ENCODE assay signal across 8 mouse cellular contexts in the genomic region with DNA sequence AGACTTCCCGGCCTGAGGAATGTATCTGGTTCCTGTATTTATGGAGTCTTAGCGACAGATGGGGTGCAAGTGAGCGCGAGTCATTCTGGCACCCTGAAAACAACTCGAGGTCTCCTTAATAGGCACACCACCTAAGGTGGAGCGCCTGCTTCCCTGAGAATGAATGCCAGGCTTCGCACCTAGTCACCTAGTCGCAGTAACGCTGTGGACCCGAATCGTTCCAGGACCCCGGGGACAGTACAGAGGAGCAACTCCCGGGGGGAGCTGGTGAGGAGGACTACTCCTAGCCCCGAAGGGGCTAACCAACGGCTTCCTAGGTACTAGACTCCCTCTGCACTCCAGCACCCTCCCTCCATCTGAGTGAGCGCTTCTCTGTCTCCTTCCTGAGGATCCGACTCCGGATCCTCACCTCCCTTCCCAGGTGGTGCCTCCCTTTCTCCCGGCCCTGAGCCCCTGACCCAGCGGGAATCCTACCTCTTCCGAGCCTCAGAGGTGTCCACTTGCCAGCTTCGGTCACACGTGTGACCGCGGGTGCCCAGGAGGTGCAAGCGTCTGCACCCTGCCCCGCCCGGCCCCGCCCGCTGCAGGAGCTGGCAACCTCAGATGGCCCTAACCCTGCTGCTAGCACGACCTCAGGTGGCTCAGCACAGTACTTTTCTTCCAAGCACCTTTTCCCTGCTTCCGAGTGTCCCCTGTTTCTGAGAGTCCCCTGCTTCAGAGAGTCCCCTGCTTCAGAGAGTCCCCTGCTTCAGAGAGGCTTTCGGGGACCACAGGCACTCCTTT. TPM values are rescaled to one million over a fixed set of nuclear protein-coding genes. Genes with fewer than 3 reads are reported as not detected.
A peak's percentile ranks its signal among the peaks of the same experiment; 100 is the strongest.
DNase-seq lines count a peak whose midpoint lies in the region; ATAC-seq and TF ChIP-seq lines count a peak whose summit lies in the region.

A gene (minus strand): TSS at position 771 of the 783 bp plus-strand sequence.

- H3K4me1 ChIP-seq in heart, embryonic 12.5 days (replicated peaks), result peaks cover 11% of the 10 kb centered on the region
- no peaks in the 10 kb centered on the region; the same call in 1 of the 2 replicates for H3K4me1 ChIP-seq in intestine, embryonic 16.5 days (ENCODE audit: control insufficient read depth, insufficient read depth, low read length)
- no peaks in the 10 kb centered on the region; the same call in 1 of the 2 replicates for H3K4me1 ChIP-seq in midbrain, embryonic 11.5 days (ENCODE audit: control insufficient read depth, insufficient read depth, low read length)

- peak within 1 kb of the TSS; percentile 28 for H3K4me3 ChIP-seq in heart, embryonic 12.5 days
- H3K4me3 ChIP-seq in intestine, embryonic 16.5 days (ENCODE audit: low read length), result peak within 1 kb of the TSS; percentile 53
- peak within 1 kb of the TSS; percentile 9; the same call in 1 of the 2 replicates for H3K4me3 ChIP-seq in midbrain, embryonic 11.5 days (ENCODE audit: low read depth, low read length)
- H3K4me3 ChIP-seq in layer of hippocampus, adult 2 months, result no peak within 1 kb of the TSS

- H3K36me3 ChIP-seq in heart, embryonic 12.5 days, result no peaks in the 10 kb centered on the region
- no peaks in the 10 kb centered on the region for H3K36me3 ChIP-seq in intestine, embryonic 16.5 days (ENCODE audit: control insufficient read depth, insufficient read depth, low read length)
- H3K36me3 ChIP-seq in midbrain, embryonic 11.5 days (ENCODE audit: control insufficient read depth, insufficient read depth, low read length), result no peaks in the 10 kb centered on the region

- intact Hi-C loops in heart, postnatal 10 days (cut with DNase I), result no loop called here
- intact Hi-C loops in left cerebral cortex, postnatal 10 days (cut with DNase I), result no loop called here

- H3K4me2 ChIP-seq in heart, embryonic 12.5 days, result peak within 1 kb of the TSS; percentile 63
- peak within 1 kb of the TSS; percentile 51 for H3K4me2 ChIP-seq in intestine, embryonic 16.5 days (ENCODE audit: low read depth, low read length)
- peak within 1 kb of the TSS; percentile 30 for H3K4me2 ChIP-seq in midbrain, embryonic 11.5 days

- H3K27me3 ChIP-seq in heart, embryonic 12.5 days (replicated peaks), result peaks cover 36% of the 10 kb centered on the region
- no peaks in the 10 kb centered on the region for H3K27me3 ChIP-seq in intestine, embryonic 16.5 days (replicated peaks; ENCODE audit: control insufficient read depth, insufficient read depth, low read length)
- H3K27me3 ChIP-seq in midbrain, embryonic 11.5 days (ENCODE audit: control insufficient read depth, insufficient read depth, low read length), result peaks cover 11% of the 10 kb centered on the region

- no peak for DNase-seq in heart, postnatal 10 days
- DNase-seq in brain, embryonic 14.5 days (ENCODE audit: low read depth), result peak; percentile 10
- no peak for DNase-seq in midbrain, embryonic 11.5 days (ENCODE audit: low spot score, missing footprints)
- no peak for DNase-seq in left cerebral cortex, adult 11 months (ENCODE audit: low spot score)
- DNase-seq in left cerebral cortex, postnatal 10 days (ENCODE audit: extremely low spot score in 1 of 2, low spot score in 2 of 2), result no peak
- no peak for DNase-seq in layer of hippocampus, adult 2 months (ENCODE audit: low spot score in 2 of 2)

- TF ChIP-seq CTCF in brain, embryonic 14.5 days (IDR thresholded peaks at IDR 0.05; ENCODE audit: borderline replicate concordance, extremely low read depth, insufficient read depth, insufficient read length), result no peak
- no peak for TF ChIP-seq CTCF in layer of hippocampus, adult 2 months (conservative IDR thresholded peaks at IDR 0.05)

- no peak within 1 kb of the TSS for H3K27ac ChIP-seq in heart, embryonic 12.5 days (ENCODE audit: poor library complexity, severe bottlenecking)
- H3K27ac ChIP-seq in intestine, embryonic 16.5 days (ENCODE audit: low read length), result peak within 1 kb of the TSS; percentile 67
- H3K27ac ChIP-seq in midbrain, embryonic 11.5 days (ENCODE audit: low read depth, low read length), result no peak within 1 kb of the TSS
- H3K27ac ChIP-seq in layer of hippocampus, adult 2 months, result no peak within 1 kb of the TSS

- H3K9me3 ChIP-seq in heart, embryonic 12.5 days (replicated peaks), result no peaks in the 10 kb centered on the region
- no peaks in the 10 kb centered on the region for H3K9me3 ChIP-seq in intestine, embryonic 16.5 days (ENCODE audit: control insufficient read depth, low read length)
- no peaks in the 10 kb centered on the region for H3K9me3 ChIP-seq in midbrain, embryonic 11.5 days (ENCODE audit: control insufficient read depth, low read length)

- ATAC-seq in heart, embryonic 12.5 days (ENCODE audit: insufficient number of reproducible peaks, low FRiP score), result peak; percentile 39; the same call in 1 of the 2 replicates
- ATAC-seq in intestine, embryonic 16.5 days, result peak; percentile 88
- ATAC-seq in midbrain, embryonic 11.5 days (ENCODE audit: low FRiP score), result 0 out of 2 replicates have a peak, but pooled peaks have one; percentile 27

- TF ChIP-seq POLR2A in brain, embryonic 14.5 days (IDR thresholded peaks at IDR 0.05; ENCODE audit: borderline replicate concordance, extremely low read depth, insufficient read depth, insufficient read length, poor library complexity, severe bottlenecking), result no peak

- 3% methylated on average over 33 of the region's 33 CpGs for WGBS in heart, embryonic 12.5 days
- 4% methylated on average over 33 of the region's 33 CpGs for WGBS in intestine, embryonic 16.5 days
- 9% methylated on average over 33 of the region's 33 CpGs for WGBS in midbrain, embryonic 11.5 days

- 0 out of 2 replicates have a peak within 1 kb of the TSS, but pooled peaks have one; percentile 21 for H3K9ac ChIP-seq in heart, embryonic 12.5 days
- H3K9ac ChIP-seq in intestine, embryonic 16.5 days (ENCODE audit: low read depth, low read length), result peak within 1 kb of the TSS; percentile 62
- H3K9ac ChIP-seq in midbrain, embryonic 11.5 days (ENCODE audit: low read length), result no peak within 1 kb of the TSS

RNA-seq across cellular contexts. Expression of the gene that starts here (rescaled TPM):
- not detected in 2 replicates for polyA plus RNA-seq in heart, embryonic 12.5 days (2016; fragmentation: Nextera tagmentation; extraction: Ambion mirVana)
- 1 to 10 TPM in 1 of 2 experiments, under 1 TPM in 1; 0.22 to 1.8 TPM for total RNA-seq in heart, postnatal 10 days (2021)
- 0.06 and 0.07 TPM in 2 replicates for polyA plus RNA-seq in brain, embryonic 14.5 days (2012; rRNA removed)
- 123 and 134 TPM in 2 replicates for polyA plus RNA-seq in intestine, embryonic 16.5 days (2015; fragmentation: Nextera tagmentation; extraction: Ambion mirVana)
- polyA plus RNA-seq in midbrain, embryonic 11.5 days (2014; fragmentation: Nextera tagmentation; extraction: Ambion mirVana), result 0.11 and 0.34 TPM in 2 replicates
- not detected for total RNA-seq in left cerebral cortex, postnatal 10 days (2021)
- total RNA-seq in layer of hippocampus, adult 2 months (2021), result not detected

Comparison
In these comparisons a context has a peak if more than half of its experiments do, and no peak if none do; other contexts are left out.
1. RNA of the gene that starts here (polyA plus RNA-seq): 123 to 134 TPM in intestine, embryonic 16.5 days; 0.11 to 0.34 TPM in midbrain, embryonic 11.5 days, 0.06 to 0.07 TPM in brain, embryonic 14.5 days and not detected in heart, embryonic 12.5 days; every median in the first group is over 10 times any median in the second.
2. Peak in ATAC-seq, H3K4me3 ChIP-seq, H3K9ac ChIP-seq and H3K4me2 ChIP-seq in heart, embryonic 12.5 days; RNA of the gene not detected or under 1 TPM.
3. Peak in DNase-seq in brain, embryonic 14.5 days; RNA of the gene not detected or under 1 TPM.
4. Peak in ATAC-seq, H3K4me3 ChIP-seq and H3K4me2 ChIP-seq in midbrain, embryonic 11.5 days; RNA of the gene not detected or under 1 TPM.
5. ATAC-seq: peak in every context shown above with its lines; median percentile 88 in intestine, embryonic 16.5 days; 39 in heart, embryonic 12.5 days; 27 in midbrain, embryonic 11.5 days.
6. Peak in every context shown above with its lines, with median percentiles within 50 percentile points of each other: H3K4me2 ChIP-seq.